16 mouse cellular contexts compared by ENCODE assay signal in the genomic region with DNA sequence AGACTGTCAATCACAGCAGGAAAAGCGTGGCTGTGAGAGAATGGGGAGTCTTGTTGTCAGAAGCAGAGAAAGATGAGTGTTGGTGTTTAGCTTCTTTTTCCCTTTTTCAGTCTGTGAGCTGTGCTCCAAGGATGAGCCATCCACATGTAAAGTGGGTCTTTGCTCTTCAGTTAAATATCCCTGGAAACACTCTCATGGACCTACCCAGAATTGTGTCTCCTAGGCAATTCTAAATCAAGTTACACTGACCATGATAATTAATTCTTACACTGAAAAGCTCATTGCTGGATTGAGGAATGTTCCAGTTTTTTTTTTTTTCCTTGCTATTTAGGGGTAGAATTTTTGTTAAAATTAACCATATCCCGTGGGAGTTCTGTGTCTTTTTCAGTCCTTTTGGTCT.
"Had no signal": no experiment of that assay in that cellular context is flagged by ENCODE, and none has a peak within 500 bp of the region (broad histone marks: within the 10 kb centered on the region; RNA-seq: fewer than 3 reads in every experiment).

No protein-coding gene starts in this region.

- H3K27ac ChIP-seq: liver, embryonic 14.5 days; midbrain, embryonic 10.5 days; midbrain, embryonic 12.5 days; neural tube, embryonic 12.5 days had no signal

- H3K4me3 ChIP-seq: midbrain, embryonic 10.5 days; midbrain, embryonic 12.5 days; neural tube, embryonic 12.5 days had no signal

- DNase-seq: lung, adult 18-20 months; lung, embryonic 14.5 days; lung, postnatal 10 days; lung, postnatal 4 days; midbrain, embryonic 14.5 days; retina, postnatal 1 day; right cerebral cortex, postnatal 25 days; right cerebral cortex, postnatal 4 days; spleen, adult 18-20 months; thymus, adult 2 months; thymus, postnatal 25 days; thymus, postnatal 4 days had no signal
